Mouse (Mus musculus) urinary bladder, postnatal 14 days (tissue): ENCODE results near the gene Dpm1.
A peak's percentile ranks its signal among the peaks of the same experiment; 100 is the strongest.

Experiments
- DNase-seq: peaks from one replicate; pipeline ENCODE4 v3.0.0; 2021; ENCODE audit warnings: low spot score

Dpm1 gene

DNA sequence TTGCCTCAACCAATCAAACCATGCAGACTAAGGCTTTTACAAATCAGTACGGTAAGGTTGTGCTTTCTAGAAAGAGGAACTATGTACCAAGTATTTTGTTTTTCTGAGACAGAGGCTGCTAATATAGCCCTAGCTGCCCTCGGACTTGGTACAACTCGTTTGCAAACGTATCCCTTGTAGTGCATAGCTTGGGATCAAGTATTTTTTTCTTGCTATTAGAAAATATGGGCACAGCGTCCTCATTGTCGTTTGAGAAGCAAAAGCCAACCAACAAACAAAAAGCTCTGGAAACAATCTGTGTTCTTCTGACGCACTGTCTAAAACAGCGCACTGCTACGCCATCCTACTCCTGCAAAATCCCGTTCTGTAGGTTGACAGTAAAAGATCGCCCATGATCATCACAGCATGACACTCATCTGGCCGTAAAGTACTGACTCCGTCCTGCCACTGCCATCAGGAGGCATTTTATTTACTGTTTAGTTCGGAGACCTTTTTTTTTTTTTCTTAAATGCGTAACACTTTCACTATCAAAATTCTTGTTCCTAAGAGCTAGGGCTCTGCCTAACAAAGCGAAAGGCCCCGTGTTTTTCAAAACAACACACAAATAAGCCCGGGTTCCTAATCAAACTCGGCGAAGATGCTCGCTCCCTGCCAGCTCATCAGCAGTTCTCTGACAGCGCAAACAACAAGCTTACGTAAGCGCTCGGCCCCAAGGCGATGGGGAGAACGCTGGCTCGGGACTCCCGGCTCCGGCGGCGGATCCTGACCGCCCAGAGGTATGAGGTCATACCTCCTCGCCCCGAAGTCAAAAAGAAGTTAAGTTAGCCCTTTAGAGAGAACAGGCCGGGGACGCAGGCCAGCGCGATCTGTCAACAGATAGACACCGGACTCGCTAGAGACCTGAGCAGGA is 1.0 kb downstream of the Dpm1 start:
- peak; percentile 38 for DNase-seq

DNA sequence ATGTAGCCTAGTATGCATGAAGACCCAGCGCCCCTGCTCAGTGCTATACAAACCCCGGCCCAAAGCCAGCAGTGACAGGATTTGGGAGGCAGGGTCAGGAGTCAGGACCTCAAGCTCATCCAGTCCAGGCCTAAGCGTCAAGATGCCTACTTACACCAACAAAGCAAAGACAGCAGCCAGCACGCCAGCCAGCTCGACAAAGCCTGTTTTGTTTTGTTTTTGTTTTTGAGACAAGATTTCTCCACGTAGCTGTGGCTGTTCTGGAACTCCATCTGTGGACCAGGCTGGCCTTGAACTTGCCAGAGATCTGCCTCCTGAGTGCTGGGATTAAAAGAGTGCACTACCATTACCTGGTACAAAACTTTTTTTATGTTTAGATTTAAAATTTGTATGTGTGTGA is 7.1 kb downstream of the Dpm1 start:
- DNase-seq = no peak

DNA sequence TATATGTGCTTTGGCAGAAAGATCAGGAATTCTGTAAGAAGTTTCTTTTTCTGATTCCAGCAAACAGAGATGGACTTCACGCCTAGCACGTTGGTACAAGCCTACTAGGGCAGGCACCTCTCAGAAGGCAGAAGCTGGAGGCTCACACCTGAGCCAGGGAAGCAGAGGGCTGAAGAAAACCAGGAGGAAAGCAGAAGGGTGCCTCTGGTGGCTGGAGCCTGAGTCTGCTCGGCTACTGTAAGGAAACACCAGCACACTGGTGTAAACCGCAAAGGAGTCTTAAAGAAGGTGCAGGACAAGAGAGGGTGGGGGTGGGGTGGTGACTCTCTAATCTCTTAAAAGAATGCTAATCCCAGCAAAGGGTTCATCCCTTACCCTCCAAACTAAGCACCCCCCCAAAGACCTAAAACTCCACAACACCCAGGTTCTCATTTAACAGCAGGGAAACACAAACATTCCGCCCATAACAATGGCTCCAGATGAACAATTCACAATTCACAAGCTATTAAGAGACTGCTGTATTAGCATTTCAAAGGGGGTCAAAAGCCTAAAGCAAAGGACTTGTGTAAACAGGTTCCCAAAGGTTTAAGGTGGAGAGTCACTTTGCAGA is 16.5 kb downstream of the Dpm1 start:
- no peak for DNase-seq

DNA sequence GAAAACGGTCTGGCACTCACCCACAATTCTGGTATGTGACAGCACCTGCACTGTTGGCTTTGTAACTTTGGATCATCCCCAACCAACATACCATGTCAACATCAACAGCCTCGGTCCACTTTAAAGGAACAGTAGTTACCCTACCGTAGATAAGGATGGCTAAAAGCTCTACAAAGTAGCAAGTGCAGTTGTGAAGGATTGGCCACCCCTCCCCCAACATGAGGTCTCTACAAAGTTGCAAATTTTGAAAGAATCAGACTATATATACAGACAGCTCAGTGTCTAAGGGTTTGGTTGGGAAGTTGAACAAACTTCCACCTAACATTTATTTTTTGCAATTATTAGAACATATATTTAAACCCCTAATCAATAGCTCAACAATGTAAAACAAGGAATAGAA is 22.5 kb downstream of the Dpm1 start:
- no peak for DNase-seq

DNA sequence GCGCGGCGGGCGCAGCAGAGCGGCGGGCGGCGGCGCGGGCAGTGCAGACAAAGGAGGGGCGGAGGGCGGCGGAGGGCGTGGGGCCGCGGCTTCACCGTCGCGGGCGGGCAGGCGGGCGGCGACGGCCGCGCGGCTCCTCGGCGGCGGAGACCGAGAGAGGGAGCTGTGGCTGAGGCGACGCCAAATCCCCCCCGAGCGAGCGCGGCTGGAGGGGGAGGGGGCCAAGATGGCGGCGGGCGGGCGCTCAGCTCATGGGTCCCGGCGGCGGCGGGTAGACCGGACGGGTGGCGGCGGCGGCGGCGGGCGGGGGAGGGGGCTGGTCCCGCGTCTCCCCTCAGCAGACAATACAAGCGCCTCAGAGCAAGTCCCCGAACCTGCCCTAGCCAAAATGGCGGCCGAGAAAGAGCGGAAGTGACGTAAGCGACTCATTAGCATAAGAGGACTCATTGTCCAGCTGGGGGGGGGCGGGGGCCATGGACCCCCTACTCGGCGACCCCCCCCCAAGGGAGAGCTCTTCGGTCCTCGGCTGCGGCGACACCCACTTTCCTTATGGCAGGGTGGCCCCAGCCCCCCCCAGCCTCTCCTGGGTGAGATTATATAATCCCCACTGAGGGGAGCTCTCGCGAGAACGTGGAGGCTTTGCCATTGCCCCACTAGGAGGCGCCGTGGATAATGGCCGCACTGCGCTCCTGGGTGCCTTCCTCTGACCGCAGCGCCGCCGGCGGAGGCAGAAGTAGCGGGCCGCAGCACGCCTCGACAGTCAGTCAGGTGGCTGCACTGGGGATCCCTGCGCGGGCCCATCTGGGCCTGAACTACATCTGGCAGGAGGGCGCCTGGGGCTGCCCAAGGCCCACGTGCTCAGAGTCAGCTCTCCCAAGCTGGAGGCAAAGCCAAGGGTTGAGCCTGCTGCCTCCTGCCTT is 23.4 kb downstream of the Dpm1 start, which contains the start of gene Adnp:
Adnp (minus strand) TSS at position 388 of the 920 bp plus-strand sequence.
- peak; percentile 97 for DNase-seq

DNA sequence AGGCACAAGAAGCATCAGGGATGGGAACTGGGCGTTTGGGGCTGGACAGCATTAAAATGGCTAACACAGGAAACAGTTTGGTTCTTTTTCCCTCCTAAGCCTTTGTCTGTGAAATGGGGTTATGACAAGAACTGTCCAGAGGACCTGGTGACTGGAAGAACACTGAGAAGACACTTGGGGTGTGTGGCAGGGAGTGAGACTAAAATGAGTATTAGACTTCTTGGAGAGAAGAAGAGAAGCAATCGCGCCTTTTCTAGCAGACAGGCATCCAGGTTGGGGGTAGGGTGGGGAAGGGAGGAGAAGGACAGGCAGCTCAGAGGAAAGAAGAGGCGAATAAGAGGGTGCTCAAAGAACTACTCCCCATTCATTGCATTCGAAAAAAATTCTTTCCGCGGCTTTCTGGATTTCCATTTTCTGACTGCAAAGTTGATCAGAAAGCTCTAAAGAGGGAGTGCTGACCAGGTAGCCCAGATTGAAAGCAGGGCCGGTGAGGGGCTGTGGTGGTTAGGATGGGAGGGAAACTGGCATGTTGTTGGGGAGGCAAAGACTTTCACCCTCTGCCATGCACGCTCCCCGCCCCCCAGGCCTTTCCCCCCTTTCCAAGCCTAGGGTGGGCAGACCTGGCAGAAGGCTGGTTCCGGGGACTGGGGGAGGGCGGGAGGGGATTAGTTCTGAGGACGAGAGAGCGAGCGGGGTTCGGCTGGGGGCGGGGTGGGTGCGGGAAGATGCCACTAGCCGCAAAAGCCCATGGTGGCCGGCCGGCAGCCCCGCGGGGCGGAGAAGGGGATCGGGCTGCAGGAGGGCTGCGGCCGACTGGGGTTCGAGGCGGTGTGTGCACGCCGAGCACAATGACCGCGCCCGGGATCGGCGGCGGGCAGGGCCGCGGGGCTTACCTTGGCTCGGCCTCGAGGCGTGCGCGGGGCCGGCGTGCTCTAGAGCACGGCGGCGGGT is 24.4 kb downstream of the Dpm1 start:
- peak; percentile 18 for DNase-seq

DNA sequence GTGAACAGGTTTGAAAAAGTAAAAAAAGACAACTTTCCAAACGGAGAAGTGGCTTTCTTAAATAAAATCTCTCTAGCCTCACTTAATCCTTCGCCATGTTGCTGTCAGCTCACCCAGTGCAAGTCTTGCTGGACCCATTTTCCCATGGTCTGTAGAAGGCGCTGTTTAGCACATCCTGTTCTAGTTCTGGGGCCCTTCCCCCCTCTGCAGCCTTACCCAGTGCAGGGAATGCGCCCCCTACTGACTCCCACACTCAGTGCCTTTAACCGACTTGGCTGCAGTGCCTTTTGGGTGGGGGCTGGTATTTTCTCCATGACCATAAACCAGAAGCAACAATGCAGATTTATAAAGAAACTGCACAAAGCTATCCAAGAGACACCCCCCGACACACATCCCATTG is 25.1 kb downstream of the Dpm1 start:
- DNase-seq = peak; percentile 91

DNA sequence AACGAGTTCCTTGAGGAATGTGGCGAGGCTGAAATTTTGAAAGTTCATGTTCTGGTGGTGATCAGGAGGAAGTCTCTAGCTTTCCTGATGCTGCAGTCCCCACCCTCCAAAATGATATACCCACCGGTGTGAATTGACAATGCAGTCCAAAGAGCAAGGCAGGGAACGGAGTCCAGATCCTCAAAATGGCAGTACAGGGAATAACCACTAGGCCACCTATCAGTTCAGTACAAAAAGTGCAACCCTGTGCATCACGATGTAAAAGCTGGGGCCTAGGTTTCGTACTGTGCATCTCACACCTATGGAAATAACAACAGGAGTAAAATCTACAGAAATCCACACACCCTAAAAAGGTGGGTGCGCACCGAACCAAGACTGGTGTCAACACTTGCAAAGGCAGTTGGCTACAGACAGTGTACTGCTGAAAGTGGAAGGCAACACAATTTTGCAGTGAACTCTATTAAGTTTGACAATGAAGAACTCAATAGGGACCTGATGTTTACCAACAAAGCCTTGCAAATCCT is 25.9 kb downstream of the Dpm1 start:
- DNase-seq = no peak

DNA sequence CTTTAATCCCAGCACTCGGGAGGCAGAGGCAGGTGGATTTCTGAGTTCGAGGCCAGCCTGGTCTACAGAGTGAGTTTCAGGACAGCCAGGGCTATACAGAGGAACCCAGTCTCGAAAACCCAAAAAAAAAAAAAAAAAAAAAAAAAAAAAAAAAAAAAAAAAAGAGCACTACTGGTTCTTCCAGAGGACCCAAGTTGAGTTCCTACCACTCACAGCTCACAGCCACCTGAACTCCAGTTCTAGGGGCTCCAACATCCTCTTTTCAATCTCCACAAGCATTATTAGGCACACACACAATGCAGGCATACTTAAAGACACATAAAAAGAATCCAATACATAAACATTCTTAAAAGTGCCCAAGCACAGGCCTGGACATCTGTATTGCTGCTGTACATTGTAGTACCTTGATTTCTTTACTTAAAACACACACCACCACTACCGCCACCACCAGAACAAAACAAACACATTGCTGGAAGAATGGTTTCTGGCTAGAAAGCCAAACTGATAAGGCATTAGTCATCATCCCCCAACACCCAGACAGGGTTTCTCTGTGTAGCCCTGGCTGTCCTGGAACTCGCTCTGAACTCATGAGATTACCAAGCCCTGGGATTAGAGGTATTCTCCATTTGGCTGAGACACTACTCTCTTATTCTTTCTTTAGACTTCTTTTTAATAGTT is 30.2 kb downstream of the Dpm1 start:
- no peak for DNase-seq

DNA sequence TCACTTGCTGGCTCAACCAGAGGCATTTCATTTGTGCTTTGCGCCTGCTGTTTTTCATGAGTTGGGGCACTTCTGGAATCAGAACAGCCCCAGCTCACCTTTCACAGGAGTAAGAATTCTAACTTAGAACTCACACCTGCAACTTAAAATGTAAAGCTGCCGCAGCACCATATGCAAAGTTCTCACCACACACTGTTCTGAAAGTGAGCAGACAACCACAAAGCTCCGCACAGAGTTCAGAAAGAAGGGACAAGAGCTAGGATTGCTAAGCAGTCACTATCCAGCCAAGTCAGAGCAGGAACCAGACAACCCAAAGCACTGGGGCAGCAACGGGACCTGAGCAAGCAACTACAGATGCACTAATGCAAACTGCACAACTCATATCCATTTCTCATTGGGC is 30.9 kb downstream of the Dpm1 start:
- no peak for DNase-seq

DNA sequence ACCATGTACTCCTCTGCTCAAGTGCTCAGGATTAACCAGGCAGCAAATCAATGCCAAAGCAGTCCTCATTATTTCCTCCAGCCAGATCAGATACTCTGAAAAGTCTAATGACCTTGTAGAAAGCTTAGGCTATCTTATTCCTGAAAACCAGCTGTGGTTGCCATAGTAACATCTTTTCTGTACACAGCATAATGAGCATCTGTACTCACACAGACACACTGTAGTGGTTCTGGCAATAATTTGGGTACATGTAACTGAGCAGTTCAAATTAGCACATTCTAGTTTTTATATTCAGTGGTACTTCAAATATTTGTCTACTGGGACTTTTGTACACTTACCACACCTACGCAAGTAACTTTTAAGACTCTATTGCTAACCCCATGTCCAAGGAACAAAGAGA is 32.0 kb downstream of the Dpm1 start:
- no peak for DNase-seq

DNA sequence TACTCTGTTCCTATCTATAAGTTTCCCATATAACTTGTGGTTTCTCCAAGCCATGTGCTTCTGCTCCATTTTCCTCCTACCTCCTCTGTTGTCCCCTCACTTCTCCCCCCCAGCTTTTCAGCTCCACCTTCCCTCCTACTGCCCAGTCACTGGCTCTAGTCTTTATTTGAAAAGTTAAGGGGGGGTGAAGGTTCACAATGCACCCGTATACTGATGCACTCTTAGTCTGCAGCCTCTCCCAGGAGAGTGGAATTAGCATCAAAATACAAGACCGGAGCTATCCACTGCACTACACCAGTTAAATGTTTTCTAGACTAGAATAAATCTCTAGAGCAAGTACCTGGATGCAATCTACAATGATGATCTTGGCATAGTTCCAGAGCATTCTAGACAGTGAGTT is 34.7 kb downstream of the Dpm1 start:
- DNase-seq = no peak

DNA sequence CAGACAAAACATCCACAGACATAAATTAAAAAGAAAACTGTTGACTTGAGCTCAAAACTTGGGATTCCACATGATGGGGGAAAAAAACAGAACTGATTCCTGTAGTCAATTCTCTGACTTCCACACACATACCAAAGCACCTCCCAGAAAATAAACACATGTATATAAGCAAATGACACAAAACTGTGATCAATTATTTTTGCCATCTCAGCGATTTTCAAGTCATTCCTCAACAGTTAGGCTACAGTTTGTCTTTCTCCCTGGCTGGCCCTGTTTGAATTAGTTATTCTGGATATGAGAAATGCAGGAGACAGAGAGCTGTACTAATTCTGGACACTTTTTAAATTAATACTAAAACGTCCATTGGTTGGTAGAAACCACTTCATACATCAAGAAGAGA is 36.7 kb downstream of the Dpm1 start:
- no peak for DNase-seq

DNA sequence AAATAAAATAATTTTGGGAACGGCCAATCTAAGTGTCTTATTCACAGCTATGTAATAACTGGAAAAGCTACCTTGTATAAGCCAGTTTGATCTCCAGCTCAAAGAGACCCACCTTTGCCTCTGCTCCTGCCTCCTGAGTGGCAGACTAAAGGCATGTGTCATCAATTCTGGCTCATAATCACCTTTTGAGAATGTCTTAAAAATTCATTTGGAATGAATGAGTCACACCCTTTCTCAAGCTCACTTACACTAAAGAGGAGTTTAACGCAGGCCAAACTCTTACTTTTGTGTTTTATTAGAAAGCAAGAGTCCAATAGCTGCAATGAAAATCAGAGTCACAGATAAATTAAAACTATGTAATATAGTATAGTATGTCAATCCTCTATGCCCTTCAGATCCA is 38.5 kb downstream of the Dpm1 start:
- DNase-seq = no peak

DNA sequence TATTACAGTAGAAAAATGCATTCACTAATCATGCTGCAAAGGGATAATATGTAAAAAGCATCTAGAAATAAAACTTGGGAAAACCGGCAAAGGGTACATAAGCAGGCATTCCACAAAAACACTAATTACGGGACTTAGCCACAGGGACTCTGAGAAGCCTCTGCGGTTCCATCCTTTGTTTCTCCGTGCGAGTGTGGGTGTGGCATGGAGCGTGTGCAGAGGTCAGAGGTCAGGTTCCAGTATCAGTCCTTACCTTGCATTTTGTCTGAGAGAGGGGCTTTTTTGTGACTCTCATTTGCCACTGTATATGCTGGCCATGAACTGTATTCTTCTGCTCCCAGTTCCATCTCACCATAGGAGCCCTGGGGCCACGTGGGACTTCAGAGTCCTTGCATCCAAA is 54.4 kb downstream of the Dpm1 start:
- no peak for DNase-seq

DNA sequence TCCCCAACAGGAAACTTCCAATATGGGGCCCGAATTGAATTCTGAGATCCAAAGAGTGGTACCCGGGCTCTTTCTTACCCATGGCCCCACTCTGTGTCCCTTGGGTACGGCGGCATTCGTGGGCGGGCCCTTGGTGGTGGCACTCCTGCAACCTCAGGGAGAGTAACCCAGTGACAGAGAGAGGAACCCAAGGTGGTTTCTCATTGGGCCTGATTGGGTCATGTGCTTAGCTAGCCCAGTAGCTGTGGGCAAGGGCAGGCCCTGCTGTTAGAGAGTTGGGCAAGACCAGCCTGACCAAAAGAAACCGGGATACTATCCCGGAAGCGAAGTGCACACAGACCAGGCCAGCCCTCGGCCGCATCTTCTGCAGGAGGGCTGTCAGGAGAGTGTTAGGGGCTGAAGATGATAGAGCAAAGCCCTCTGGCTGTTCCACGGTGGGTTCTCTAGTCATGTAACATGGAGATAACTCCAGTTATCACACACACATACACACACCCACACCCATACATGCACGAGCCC is 60.2 kb downstream of the Dpm1 start:
- peak; percentile 72 for DNase-seq

DNA sequence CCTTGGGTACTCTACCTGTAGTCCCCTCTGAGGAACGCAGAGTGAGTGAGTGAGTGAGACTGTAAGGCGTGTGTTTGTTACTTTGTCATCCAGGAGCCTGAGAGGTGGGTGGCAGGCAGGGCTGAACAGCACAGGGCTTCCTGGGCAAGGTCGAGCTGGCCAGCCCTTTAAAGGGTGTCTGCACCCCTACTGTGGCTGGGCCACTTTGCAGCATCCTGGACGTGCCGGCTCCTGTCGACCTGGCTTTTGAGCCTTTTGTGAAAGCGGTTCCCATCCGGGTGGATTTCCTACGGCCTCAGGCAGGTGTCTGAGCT is 60.6 kb downstream of the Dpm1 start:
- DNase-seq = peak; percentile 16

DNA sequence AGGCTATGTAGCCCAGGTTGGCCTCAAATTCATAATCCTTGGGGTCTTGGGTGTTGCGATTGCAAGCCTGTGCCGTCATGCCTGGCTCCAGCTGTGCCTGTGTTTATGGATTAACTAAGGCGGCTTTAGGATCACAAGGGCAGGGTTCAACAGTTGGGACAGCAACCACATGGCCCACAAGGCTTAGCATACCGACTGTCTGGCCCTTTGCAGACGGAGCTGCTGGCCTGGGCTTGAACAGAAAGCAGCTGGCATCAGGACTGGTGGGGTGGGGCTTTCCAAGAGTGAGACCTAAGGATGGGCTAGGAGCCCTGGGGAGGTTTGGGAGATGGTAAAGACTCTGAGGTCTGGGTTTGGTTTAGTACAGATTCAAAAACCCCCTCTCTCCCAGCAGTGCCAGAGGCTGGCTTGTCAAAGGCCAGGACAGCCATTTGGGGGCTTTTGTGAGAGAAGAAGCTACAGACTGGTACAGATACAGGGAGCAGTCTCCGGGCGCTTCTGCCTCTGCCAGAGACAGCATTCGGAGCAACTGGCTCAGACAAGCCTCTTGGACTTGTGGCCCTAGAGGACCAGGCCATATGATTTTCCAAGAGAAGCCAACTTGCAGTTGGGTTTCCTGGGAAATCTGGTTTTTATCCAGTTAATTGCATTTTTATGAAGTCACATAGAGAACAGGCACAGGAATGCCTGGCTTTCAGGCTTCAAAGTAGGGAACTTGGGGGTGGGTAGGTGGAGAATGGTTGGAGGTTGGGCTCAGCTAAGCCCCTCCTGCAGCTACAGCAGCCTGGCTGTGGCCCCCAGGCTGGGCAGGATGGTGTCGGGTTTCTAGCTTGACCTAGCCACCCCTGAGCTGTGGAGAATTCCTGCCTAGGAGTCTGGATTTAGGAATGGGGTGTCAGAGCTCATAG is 61.2 kb downstream of the Dpm1 start:
- DNase-seq = peak; percentile 23

DNA sequence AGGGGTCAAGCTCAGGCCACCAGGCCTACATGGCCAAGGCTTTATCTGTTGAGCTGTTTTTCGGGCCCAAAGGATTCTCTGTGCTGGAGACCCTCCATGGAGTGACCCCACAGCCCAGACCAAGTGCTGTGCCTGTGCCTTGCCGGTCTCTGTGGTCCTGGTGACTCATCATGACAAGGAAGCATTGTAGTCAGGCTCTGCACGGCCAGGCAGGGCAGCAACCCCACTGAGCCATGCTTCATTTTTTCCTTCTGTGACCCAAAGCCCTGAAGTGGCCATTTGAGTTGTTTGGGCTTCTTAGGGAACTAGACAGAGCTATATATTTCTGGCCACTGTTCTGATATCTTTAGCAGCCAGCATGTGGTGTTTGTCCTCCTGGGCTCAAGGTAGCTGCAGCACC is 62.6 kb downstream of the Dpm1 start:
- no peak for DNase-seq
